Comparison of ENCODE assay signal across 8 mouse cellular contexts in genomic region chr15:12824965-12825364, GRCm38 (mm10). TPM values are rescaled to one million over a fixed set of nuclear protein-coding genes. Genes with fewer than 3 reads are reported as not detected.
DNase-seq lines count a peak whose midpoint lies in the region; ATAC-seq and TF ChIP-seq lines count a peak whose summit lies in the region.

No protein-coding gene starts in this region.

- peak overlapping the region; percentile 56 for H3K27ac ChIP-seq in kidney, postnatal 0 days
- peak overlapping the region; percentile 99 for H3K27ac ChIP-seq in embryonic facial prominence, embryonic 10.5 days (replicated peaks)

- peak overlapping the region; percentile 96 for H3K4me3 ChIP-seq in kidney, postnatal 0 days (replicated peaks; ENCODE audit: low read depth, low read length)
- peak overlapping the region; percentile 99 for H3K4me3 ChIP-seq in G1E (ENCODE audit: low read depth, low read length)
- H3K4me3 ChIP-seq in embryonic facial prominence, embryonic 10.5 days, result peak overlapping the region; percentile 92

- no peaks in the 10 kb centered on the region for H3K9me3 ChIP-seq in kidney, postnatal 0 days (replicated peaks; ENCODE audit: low read length)
- no peaks in the 10 kb centered on the region for H3K9me3 ChIP-seq in G1E (replicated peaks)
- H3K9me3 ChIP-seq in embryonic facial prominence, embryonic 10.5 days, result no peaks in the 10 kb centered on the region

- under 1% methylated on average over 31 of the region's 31 CpGs for WGBS in kidney, postnatal 0 days
- under 1% methylated on average over 31 of the region's 31 CpGs for WGBS in embryonic facial prominence, embryonic 10.5 days

- H3K4me1 ChIP-seq in kidney, postnatal 0 days (replicated peaks; ENCODE audit: insufficient read depth, low read length), result peaks cover 5% of the 10 kb centered on the region; the same call in 1 of the 2 replicates
- H3K4me1 ChIP-seq in G1E (ENCODE audit: insufficient read depth, low read depth, low read length), result peaks cover 52% of the 10 kb centered on the region
- H3K4me1 ChIP-seq in embryonic facial prominence, embryonic 10.5 days, result peaks cover 30% of the 10 kb centered on the region

- DNase-seq in kidney, postnatal 0 days (ENCODE audit: low spot score), result no peak
- DNase-seq in kidney, adult 8-10 months, result no peak
- peak; percentile 30 for DNase-seq in G1E (ENCODE audit: low spot score)
- no peak for DNase-seq in embryonic facial prominence, embryonic 10.5 days (ENCODE audit: low spot score)
- peak; percentile 77 for DNase-seq in induced T-regulatory cell, adult 2 months (ENCODE audit: low read depth)
- DNase-seq in natural killer cell, adult 2 months (ENCODE audit: low spot score in 2 of 2), result no peak
- no peak for DNase-seq in adrenal gland, adult 8-10 months

- peak overlapping the region; percentile 79 for H3K4me2 ChIP-seq in kidney, postnatal 0 days (ENCODE audit: low read length)

- H3K27me3 ChIP-seq in kidney, postnatal 0 days (ENCODE audit: insufficient read depth, low read length), result no peaks in the 10 kb centered on the region
- H3K27me3 ChIP-seq in G1E (ENCODE audit: insufficient read depth, low read length), result no peaks in the 10 kb centered on the region
- H3K27me3 ChIP-seq in embryonic facial prominence, embryonic 10.5 days (replicated peaks; ENCODE audit: low read depth, poor library complexity, severe bottlenecking), result no peaks in the 10 kb centered on the region

- peak overlapping the region; percentile 94 for H3K9ac ChIP-seq in kidney, postnatal 0 days (ENCODE audit: low read depth, low read length)

- TF ChIP-seq CTCF in kidney, postnatal 0 days (IDR thresholded peaks at IDR 0.05; ENCODE audit: low read depth), result no peak
- TF ChIP-seq CTCF in G1E (IDR thresholded peaks at IDR 0.05; ENCODE audit: low read depth, low read length), result no peak

- ATAC-seq in kidney, postnatal 0 days (replicated peaks; ENCODE audit: low FRiP score, low read depth), result no peak
- no peak for ATAC-seq in G1E (ENCODE audit: extremely low read depth, insufficient number of reproducible peaks, low FRiP score, poor library complexity, severe bottlenecking)
- peak; percentile 49 for ATAC-seq in megakaryocyte progenitor cell, adult 5-6 weeks (replicated peaks; ENCODE audit: poor library complexity)

- H3K36me3 ChIP-seq in kidney, postnatal 0 days (ENCODE audit: insufficient read depth, low read length), result peaks cover 18% of the 10 kb centered on the region; the same call in 1 of the 2 replicates
- H3K36me3 ChIP-seq in G1E (replicated peaks), result peaks cover 70% of the 10 kb centered on the region
- peaks cover 67% of the 10 kb centered on the region for H3K36me3 ChIP-seq in embryonic facial prominence, embryonic 10.5 days (replicated peaks)

RNA-seq across cellular contexts. Expression of gene Drosha, which starts 0.3 kb away (rescaled TPM):
- polyA plus RNA-seq in kidney, postnatal 0 days (2015; fragmentation: Nextera tagmentation; extraction: Ambion mirVana), result 22.3 and 25.9 TPM in 2 replicates
- total RNA-seq in G1E (2014; fragmentation: Nextera tagmentation) (124 and 132 TPM in 2 replicates), G1E (2017) (30.0 and 30.6 TPM in 2 replicates)
- 366 and 422 TPM in 2 replicates for polyA plus RNA-seq in G1E (2012)
- polyA plus RNA-seq in embryonic facial prominence, embryonic 10.5 days (2016; fragmentation: Nextera tagmentation; extraction: Ambion mirVana), result 82.0 and 86.2 TPM in 2 replicates
- 35.1 and 40.4 TPM in 2 replicates for total RNA-seq in megakaryocyte progenitor cell, adult 5-6 weeks (2015)
- 19.7 and 21.7 TPM in 2 replicates for total RNA-seq in megakaryocyte progenitor cell, adult 5-6 weeks (2017)
- 10 to 100 TPM; 32.0 to 40.5 (median 38.7) TPM for total RNA-seq in adrenal gland, adult 8-10 months (2022)

RNA-seq across cellular contexts. Expression of gene 6030458C11Rik, which starts 0.5 kb away (rescaled TPM):
- 20.8 and 22.8 TPM in 2 replicates for polyA plus RNA-seq in kidney, postnatal 0 days (2015; fragmentation: Nextera tagmentation; extraction: Ambion mirVana)
- total RNA-seq in G1E (2014; fragmentation: Nextera tagmentation), result 67.4 and 79.3 TPM in 2 replicates
- 54.4 and 57.8 TPM in 2 replicates for total RNA-seq in G1E (2017)
- polyA plus RNA-seq in G1E (2012), result 13.8 and 16.7 TPM in 2 replicates
- polyA plus RNA-seq in embryonic facial prominence, embryonic 10.5 days (2016; fragmentation: Nextera tagmentation; extraction: Ambion mirVana), result 49.5 and 50.5 TPM in 2 replicates
- total RNA-seq in megakaryocyte progenitor cell, adult 5-6 weeks (2015), result 14.6 and 16.6 TPM in 2 replicates
- total RNA-seq in megakaryocyte progenitor cell, adult 5-6 weeks (2017), result 23.6 and 24.9 TPM in 2 replicates
- total RNA-seq in adrenal gland, adult 8-10 months (2022), result 10 to 100 TPM; 13.3 to 18.6 (median 15.7) TPM

Comparison
In these comparisons a context has a peak if more than half of its experiments do, and no peak if none do; other contexts are left out.
1. DNase-seq: peak in G1E (single experiment) and induced T-regulatory cell, adult 2 months (single experiment); none in kidney, postnatal 0 days (single experiment), kidney, adult 8-10 months (0 of 2), embryonic facial prominence, embryonic 10.5 days (single experiment), natural killer cell, adult 2 months (0 of 2) and adrenal gland, adult 8-10 months (single experiment).
2. Peak in every context shown above with its lines, with median percentiles within 50 percentile points of each other: H3K4me3 ChIP-seq.